Mouse (Mus musculus) olfactory bulb, adult 2 months (tissue): ENCODE data around the gene Olfml2b.

Experiments used
- CTCF ChIP-seq: fragments of 200-500 bp; IDR thresholded peaks from 2 replicates; pipeline ENCODE4 v1.5.1; 2012; ENCODE audit warnings: low read depth, mild to moderate bottlenecking, low read length, moderate library complexity; ENCODE audit not compliant: insufficient read depth
- POLR2A ChIP-seq: fragments of 200-500 bp; IDR thresholded peaks from 2 replicates; pipeline ENCODE4 v1.6.1; 2012; ENCODE audit warnings: mild to moderate bottlenecking, low read depth, low read length, moderate library complexity; ENCODE audit not compliant: insufficient read depth

GRCm38 (mm10) chr1:170645896-170646605 is 1.7 kb downstream of the Olfml2b start:
- TF ChIP-seq POLR2A, result no peak
- no peak for TF ChIP-seq CTCF
